Mouse (Mus musculus) forebrain, embryonic 10.5 days (tissue): ENCODE results near the gene Nf1. TPM values are rescaled to one million over a fixed set of nuclear protein-coding genes. Genes with fewer than 3 reads are reported as not detected.

Experiments used
- DNase-seq: peaks from one replicate; pipeline ENCODE4 v3.0.0-alpha.2; 2017; ENCODE audit warnings: low spot score; ENCODE audit errors: extremely low spot score
- H3K27ac ChIP-seq: fragments of 300-500 bp; sonication (generic); 2 replicates; pipeline ENCODE4 v1.5.1; 2016; ENCODE audit warnings: mild to moderate bottlenecking
- H3K27me3 ChIP-seq: fragments of 300-500 bp; sonication (generic); 2 replicates; pipeline ENCODE4 v1.6.1; 2016; ENCODE audit warnings: mild to moderate bottlenecking; ENCODE audit not compliant: poor library complexity, severe bottlenecking
- H3K36me3 ChIP-seq: fragments of 300-500 bp; sonication (generic); replicated peaks from 2 replicates; pipeline ENCODE4 v1.6.1; 2016; ENCODE audit warnings: mild to moderate bottlenecking, moderate library complexity
- H3K4me1 ChIP-seq: fragments of 300-500 bp; sonication (generic); 2 replicates; pipeline ENCODE4 v1.6.1; 2016
- H3K4me3 ChIP-seq: fragments of 300-500 bp; sonication (generic); 2 replicates; pipeline ENCODE4 v1.5.1; 2016; ENCODE audit warnings: mild to moderate bottlenecking, moderate library complexity
- H3K9me3 ChIP-seq: fragments of 300-500 bp; sonication (generic); 2 replicates; pipeline ENCODE4 v1.6.1; 2016; ENCODE audit warnings: mild to moderate bottlenecking, moderate library complexity
- WGBS: fragments of 180-500 bp; shearing (Covaris S2); methylation state at CpG from one replicate; pipeline ENCODE4 v1.1.7; 2016; 5-methylcytosine and 5-hydroxymethylcytosine counted together
- polyA plus RNA-seq: library from polyadenylated mRNA; unstranded; fragments of >200 nt; fragmentation: Nextera tagmentation; extraction: Ambion mirVana; gene quantifications from 2 replicates; pipeline ENCODE4 v1.2.1, GENCODE M21; 2016

The Nf1 gene
- polyA plus RNA-seq, 1 experiment from 2014 or later: 7.4 TPM

DNA sequence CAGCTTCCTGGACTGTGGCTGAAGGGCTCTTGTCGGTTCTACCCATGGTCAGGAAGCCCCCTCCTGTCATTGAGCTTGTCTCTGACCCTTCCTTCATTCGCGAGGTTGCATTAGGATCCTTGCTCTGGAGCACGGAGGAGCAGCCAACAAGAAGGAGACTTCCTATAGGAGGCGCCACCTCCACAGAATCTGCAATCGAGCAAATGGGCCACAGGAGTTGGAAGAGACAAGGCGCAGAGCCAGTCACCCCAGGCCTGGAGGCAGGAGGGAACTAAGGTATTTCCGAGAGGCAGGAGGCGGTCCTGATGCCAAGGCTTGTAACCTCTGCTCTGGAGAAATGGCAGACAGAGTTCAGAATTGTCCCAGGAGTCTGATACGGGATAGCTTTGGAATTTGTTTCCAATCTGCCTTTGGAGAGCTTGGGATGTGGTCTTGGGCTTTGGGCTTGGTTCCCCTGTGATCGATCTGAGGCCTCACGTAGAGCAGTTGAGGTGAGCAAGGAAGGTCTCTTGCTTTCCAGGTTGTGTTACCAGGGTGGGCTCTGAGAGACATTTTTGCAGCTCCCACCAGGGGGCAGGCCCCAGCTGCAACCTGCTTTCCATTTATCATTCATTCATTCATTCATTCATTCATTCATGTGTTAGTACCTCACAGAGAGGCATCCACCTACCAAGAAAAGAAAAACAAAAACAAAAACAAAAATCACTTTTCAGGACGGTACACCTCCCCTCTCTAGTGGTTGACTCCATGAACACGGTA is 250.0 kb downstream of the Nf1 start:
- no peak for DNase-seq
- no peak overlapping the region for H3K27ac ChIP-seq
- H3K4me3 ChIP-seq: no peak overlapping the region
- H3K9me3 ChIP-seq: no peaks in the 10 kb centered on the region
- H3K36me3 ChIP-seq: no peaks in the 10 kb centered on the region
- H3K27me3 ChIP-seq: peaks cover 61% of the 10 kb centered on the region
- WGBS: 54% methylated on average over 14 of the region's 14 CpGs
- H3K4me1 ChIP-seq: peaks cover 40% of the 10 kb centered on the region

DNA sequence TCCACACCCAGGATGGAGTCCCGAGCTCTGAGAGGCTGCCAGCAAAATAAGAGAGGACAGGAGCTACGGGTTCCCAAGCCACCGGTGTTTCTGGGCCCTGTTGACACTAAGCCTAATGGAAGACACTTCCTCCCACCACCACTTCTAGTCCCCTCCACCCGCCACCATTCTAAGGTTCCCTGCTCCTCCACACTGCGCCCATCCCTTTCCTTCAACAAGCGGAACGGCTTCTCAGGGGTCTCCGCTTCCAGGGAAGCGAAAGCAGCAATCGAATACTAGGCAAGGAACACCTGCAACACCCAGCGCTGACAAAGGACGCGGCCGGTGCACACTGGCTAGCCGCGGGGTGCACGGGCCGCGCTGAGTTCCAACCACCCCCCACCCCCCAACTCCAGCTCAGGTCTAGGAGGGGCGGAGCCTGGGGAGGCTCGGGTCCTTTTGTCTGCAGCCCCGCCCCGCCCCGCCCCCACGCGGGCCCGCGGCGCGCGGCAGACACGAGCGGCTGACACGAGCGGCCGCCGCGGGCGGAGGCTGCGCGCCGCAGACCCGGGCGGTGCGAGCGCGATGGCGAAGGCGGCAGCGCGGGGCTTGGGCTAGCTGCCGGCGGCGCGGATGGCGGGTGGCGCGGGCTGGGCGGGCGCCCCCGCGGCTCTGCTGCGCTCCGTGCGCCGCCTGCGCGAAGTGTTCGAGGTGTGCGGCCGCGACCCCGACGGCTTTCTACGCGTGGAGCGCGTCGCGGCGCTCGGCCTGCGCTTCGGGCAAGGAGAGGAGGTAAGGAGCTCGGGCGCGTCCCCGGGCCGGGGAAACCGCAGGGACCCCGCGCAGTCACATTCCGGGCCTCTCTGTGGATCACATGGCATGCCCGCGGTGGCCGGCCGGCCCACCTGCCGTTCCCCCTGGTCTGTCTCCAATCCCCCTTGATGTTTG is 251.4 kb downstream of the Nf1 start, which contains the start of gene Rab11fip4:
Rab11fip4 (plus strand) TSS at position 549 of the 927 bp plus-strand sequence.
- H3K27me3 ChIP-seq: peaks cover 61% of the 10 kb centered on the region
- 1% methylated on average over 98 of the region's 98 CpGs for WGBS
- peak within 1 kb of the TSS; percentile 64 for H3K4me3 ChIP-seq

GRCm38 (mm10) chr11:79591591-79591975 is 252.1 kb downstream of the Nf1 start:
- DNase-seq: no peak
- Histone ChIP-seq H3K27ac (peak overlapping the region; percentile 87), H3K4me1 (peaks cover 50% of the 10 kb centered on the region), H3K27me3 (peaks cover 61% of the 10 kb centered on the region), H3K36me3 (no peaks in the 10 kb centered on the region), H3K9me3 (no peaks in the 10 kb centered on the region), H3K4me3 (peak overlapping the region; percentile 64)
- WGBS: 27% methylated on average over 5 of the region's 5 CpGs

More for the DNA sequence above, 251.4 kb downstream of the Nf1 start, which contains the start of gene Rab11fip4:
- Histone ChIP-seq H3K4me1 (peaks cover 49% of the 10 kb centered on the region), H3K9me3 (no peaks in the 10 kb centered on the region), H3K27ac (peak within 1 kb of the TSS; percentile 87), H3K36me3 (no peaks in the 10 kb centered on the region)
- peak; percentile 47 for DNase-seq

DNA sequence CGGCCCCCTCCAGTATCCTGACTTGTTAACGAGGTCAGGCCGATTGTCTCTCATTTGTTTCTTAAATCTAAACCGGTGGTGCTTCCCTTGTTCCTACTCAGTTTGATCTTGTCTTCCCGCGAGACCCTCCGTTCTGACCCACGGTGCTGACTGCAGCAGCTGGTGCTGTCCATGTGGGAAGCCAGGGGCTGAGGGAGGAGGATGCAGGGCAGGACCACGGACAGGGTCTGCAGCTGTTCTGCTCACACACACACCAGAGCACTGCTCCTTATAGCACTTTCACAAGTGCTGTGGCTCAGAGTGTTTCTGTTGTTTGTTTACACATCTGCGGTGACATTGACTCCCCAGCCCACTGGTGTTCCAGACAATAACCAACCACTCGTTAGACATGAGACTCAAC is 254.0 kb downstream of the Nf1 start:
- H3K4me3 ChIP-seq: no peak overlapping the region
- peaks cover 11% of the 10 kb centered on the region for H3K36me3 ChIP-seq
- WGBS: 39% methylated on average over 11 of the region's 11 CpGs
- H3K27ac ChIP-seq: 0 out of 2 replicates have a peak overlapping the region, but pooled peaks have one; percentile 16
- no peaks in the 10 kb centered on the region for H3K9me3 ChIP-seq
- H3K27me3 ChIP-seq: peaks cover 53% of the 10 kb centered on the region
- no peak for DNase-seq
- H3K4me1 ChIP-seq: peaks cover 50% of the 10 kb centered on the region

GRCm38 (mm10) chr11:79610454-79610853 is 271.0 kb downstream of the Nf1 start:
- H3K9me3 ChIP-seq: no peaks in the 10 kb centered on the region
- no peak overlapping the region for H3K4me3 ChIP-seq
- peak overlapping the region; percentile 80 for H3K27ac ChIP-seq
- peaks cover 88% of the 10 kb centered on the region for H3K4me1 ChIP-seq
- DNase-seq: no peak
- peaks cover 39% of the 10 kb centered on the region for H3K27me3 ChIP-seq
- WGBS: 44% methylated on average over 2 of the region's 2 CpGs
- H3K36me3 ChIP-seq: 0 out of 2 replicates have a peak, but pooled peaks cover 3% of the 10 kb centered on the region

- Histone ChIP-seq H3K4me1 (peaks cover 90% of the 10 kb centered on the region), H3K4me3 (no peak overlapping the region), H3K36me3 (0 out of 2 replicates have a peak, but pooled peaks cover 3% of the 10 kb centered on the region), H3K27me3 (peaks cover 39% of the 10 kb centered on the region), H3K9me3 (no peaks in the 10 kb centered on the region), H3K27ac (peak overlapping the region; percentile 80)
- 15% methylated on average over 13 of the region's 13 CpGs for WGBS
- DNase-seq: no peak
These were observed 271.6 kb downstream of the Nf1 start for GRCm38 (mm10) chr11:79611011-79611666.

DNA sequence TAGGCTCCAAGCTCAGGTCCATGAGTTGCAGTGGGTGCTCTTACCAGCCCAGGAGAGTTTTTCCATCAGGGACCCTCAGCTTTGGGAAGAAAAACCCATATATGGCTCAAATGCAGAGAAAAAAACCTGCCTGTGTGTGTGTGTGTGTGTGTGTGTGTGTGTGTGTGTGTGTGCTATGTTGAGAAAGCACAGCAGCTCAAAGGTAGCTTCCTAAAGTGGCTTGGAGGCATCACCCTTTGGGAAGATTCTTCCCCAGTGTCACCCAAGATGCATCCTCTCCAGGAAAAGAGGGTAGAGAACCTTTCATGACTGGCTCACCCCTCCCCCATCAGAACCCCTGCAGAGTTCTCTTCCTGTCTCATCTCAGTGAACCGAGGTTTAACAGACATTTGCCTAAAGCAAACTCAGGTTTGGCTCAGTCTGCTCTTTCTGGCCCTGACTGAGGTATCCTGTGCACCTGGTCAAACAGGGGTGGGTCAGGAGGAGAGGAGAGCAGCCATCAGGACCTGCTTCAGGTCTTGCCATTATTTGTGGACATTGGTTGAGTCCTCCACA is 272.6 kb downstream of the Nf1 start:
- Histone ChIP-seq H3K4me1 (peaks cover 86% of the 10 kb centered on the region), H3K36me3 (0 out of 2 replicates have a peak, but pooled peaks cover 3% of the 10 kb centered on the region)

DNA sequence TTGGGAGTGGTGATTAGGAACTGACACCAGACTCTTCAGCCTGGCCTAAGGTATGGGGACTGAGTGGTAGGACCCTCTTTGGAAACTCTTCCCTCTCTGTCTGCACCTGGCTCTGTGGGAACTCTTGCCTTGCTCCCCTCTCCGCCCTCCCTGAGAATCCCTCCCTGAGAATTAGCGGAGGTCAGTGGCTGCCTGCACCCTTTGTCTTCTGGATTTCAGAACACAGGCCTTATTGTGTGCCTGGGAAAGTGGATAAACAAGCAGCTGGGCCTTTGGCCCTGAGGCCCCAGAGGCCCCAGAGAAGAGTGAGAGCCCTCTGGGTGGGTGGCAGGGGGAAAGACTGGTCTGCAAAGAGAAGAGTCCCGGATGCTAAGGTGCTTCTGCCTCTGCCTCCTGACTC is 273.6 kb downstream of the Nf1 start:
- Histone ChIP-seq H3K9me3 (no peaks in the 10 kb centered on the region), H3K4me1 (peaks cover 76% of the 10 kb centered on the region), H3K27me3 (peaks cover 39% of the 10 kb centered on the region), H3K4me3 (no peak overlapping the region), H3K27ac (peak overlapping the region; percentile 80), H3K36me3 (0 out of 2 replicates have a peak, but pooled peaks cover 3% of the 10 kb centered on the region)
- 8% methylated on average over 3 of the region's 3 CpGs for WGBS
- DNase-seq: peak; percentile 53

More for the DNA sequence above, 272.6 kb downstream of the Nf1 start:
- Histone ChIP-seq H3K27ac (peak overlapping the region; percentile 80), H3K9me3 (no peaks in the 10 kb centered on the region), H3K27me3 (peaks cover 39% of the 10 kb centered on the region), H3K4me3 (no peak overlapping the region)
- no peak for DNase-seq
- WGBS: 12% methylated on average over 1 of the region's 1 CpGs

- 48% methylated on average over 4 of the region's 4 CpGs for WGBS
- H3K36me3 ChIP-seq: 0 out of 2 replicates have a peak, but pooled peaks cover 3% of the 10 kb centered on the region
- no peak for DNase-seq
- no peaks in the 10 kb centered on the region for H3K9me3 ChIP-seq
- H3K27ac ChIP-seq: peak overlapping the region; percentile 80
- H3K27me3 ChIP-seq: peaks cover 39% of the 10 kb centered on the region
- H3K4me3 ChIP-seq: no peak overlapping the region
- H3K4me1 ChIP-seq: peaks cover 70% of the 10 kb centered on the region
These were observed 274.2 kb downstream of the Nf1 start for GRCm38 (mm10) chr11:79613711-79614110.

GRCm38 (mm10) chr11:79614880-79615279 is 275.4 kb downstream of the Nf1 start:
- Histone ChIP-seq H3K4me3 (no peak overlapping the region), H3K36me3 (0 out of 2 replicates have a peak, but pooled peaks cover under 1% of the 10 kb centered on the region), H3K9me3 (no peaks in the 10 kb centered on the region), H3K4me1 (peaks cover 64% of the 10 kb centered on the region), H3K27me3 (peaks cover 34% of the 10 kb centered on the region), H3K27ac (peak overlapping the region; percentile 63)
- 78% methylated on average over 3 of the region's 3 CpGs for WGBS
- DNase-seq: no peak

DNA sequence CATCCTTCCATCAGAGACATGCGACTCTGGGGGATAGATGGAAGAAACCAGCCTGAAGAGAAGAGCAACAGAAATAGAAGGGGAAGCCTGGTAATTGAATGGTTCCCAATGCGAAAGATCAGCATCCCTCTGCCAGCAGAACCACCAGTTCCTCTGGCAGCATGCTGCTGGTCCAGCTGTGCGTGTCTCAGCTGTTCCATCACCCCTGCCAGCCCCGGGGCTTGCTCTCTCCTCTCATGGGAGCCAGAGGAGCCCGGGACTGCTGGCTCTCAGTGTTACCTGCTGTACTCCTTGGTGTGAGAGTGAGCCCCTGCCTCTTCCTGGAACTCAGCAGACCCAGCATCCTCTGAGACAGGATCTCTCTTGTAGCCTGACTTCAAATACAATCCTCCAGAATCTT is 276.4 kb downstream of the Nf1 start:
- Histone ChIP-seq H3K4me3 (no peak overlapping the region), H3K4me1 (peaks cover 54% of the 10 kb centered on the region), H3K36me3 (peaks cover 8% of the 10 kb centered on the region), H3K27ac (peak overlapping the region; percentile 61), H3K9me3 (no peaks in the 10 kb centered on the region), H3K27me3 (peaks cover 24% of the 10 kb centered on the region)
- DNase-seq: no peak
- 60% methylated on average over 5 of the region's 5 CpGs for WGBS

DNA sequence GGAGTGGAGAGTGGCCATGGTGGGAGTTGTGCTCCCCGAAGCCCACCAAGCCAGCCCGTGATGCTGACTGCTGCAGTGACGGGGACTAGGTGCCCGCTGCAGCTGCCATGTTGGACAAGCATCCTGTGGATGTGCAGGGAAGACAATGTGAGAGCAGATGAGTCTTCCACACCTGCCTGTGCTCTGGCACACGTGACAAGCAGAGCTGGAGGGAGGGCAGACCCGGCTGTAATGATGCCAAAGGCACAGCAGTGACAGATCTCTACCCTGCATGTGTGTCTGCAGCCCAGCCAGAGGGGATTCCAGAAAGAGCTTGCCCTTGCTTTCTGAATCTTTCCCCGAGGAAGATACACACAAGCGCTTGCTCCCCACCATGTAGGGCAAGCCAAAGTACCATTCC is 278.5 kb downstream of the Nf1 start:
- WGBS: 91% methylated on average over 8 of the region's 8 CpGs
- Histone ChIP-seq H3K36me3 (peaks cover 18% of the 10 kb centered on the region), H3K27ac (0 out of 2 replicates have a peak overlapping the region, but pooled peaks have one; percentile 26)

More for the DNA sequence above, 278.5 kb downstream of the Nf1 start:
- no peaks in the 10 kb centered on the region for H3K9me3 ChIP-seq
- no peak for DNase-seq
- peaks cover 14% of the 10 kb centered on the region for H3K27me3 ChIP-seq
- peaks cover 33% of the 10 kb centered on the region for H3K4me1 ChIP-seq
- H3K4me3 ChIP-seq: no peak overlapping the region
